Mouse (Mus musculus) erythroblast, embryonic 14.5 days (primary cell): ENCODE results near the gene Fgfr2. TPM values are rescaled to one million over a fixed set of nuclear protein-coding genes. Genes with fewer than 3 reads are reported as not detected.

Experiments used
- H3K27me3 ChIP-seq: 2 replicates; pipeline ENCODE4 v1.6.1; 2012; ENCODE audit warnings: inconsistent platforms; ENCODE audit not compliant: control insufficient read depth
- H3K36me3 ChIP-seq: 2 replicates; pipeline ENCODE4 v1.6.1; 2012; ENCODE audit warnings: mild to moderate bottlenecking, inconsistent platforms; ENCODE audit not compliant: control insufficient read depth
- H3K4me1 ChIP-seq: 2 replicates; pipeline ENCODE4 v1.6.1; 2012; ENCODE audit warnings: inconsistent platforms; ENCODE audit not compliant: control insufficient read depth
- H3K4me3 ChIP-seq: replicated peaks from 2 replicates; pipeline ENCODE3; 2012; ENCODE audit warnings: moderate library complexity, mild to moderate bottlenecking, inconsistent platforms
- H3K9me3 ChIP-seq: 2 replicates; pipeline ENCODE4 v1.6.1; 2012; ENCODE audit warnings: low read length, inconsistent platforms, mixed read lengths; ENCODE audit not compliant: control insufficient read depth
- GATA1 ChIP-seq: IDR thresholded peaks from 2 replicates; pipeline ENCODE4 v1.6.1; 2012; ENCODE audit warnings: low read length, inconsistent platforms, mixed read lengths
- TAL1 ChIP-seq: IDR thresholded peaks from 3 replicates; pipeline ENCODE4 v1.6.1; 2012; ENCODE audit warnings: low read length, inconsistent platforms, mixed read lengths
- polyA plus RNA-seq: library from polyadenylated mRNA; stranded (reverse); fragments of >175 nt; gene quantifications from 2 replicates; pipeline ENCODE4 v1.2.3, GENCODE M21; 2012

Gene Fgfr2
- polyA plus RNA-seq, 1 experiment: not detected

DNA sequence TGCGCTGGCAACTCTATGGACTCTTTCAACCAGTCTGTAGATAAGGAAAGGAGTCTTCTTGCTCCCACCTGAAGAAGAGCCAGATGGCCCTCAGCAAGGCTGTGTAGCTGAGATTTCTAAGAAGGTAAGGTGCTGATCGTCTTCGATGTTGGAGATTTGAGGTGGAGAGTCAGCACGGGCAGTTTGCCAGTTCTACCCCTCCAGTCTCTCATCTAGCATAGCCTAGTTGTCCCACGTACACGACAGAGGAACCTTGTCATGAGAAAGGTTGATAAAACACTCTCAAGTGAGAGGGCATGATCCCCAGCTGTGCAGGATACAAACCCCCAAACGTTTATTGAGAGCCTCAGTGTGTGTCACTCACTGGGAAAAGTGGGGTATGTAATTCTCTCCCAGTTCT lies 2258.4 kb downstream of the Fgfr2 start:
- no peaks in the 10 kb centered on the region for H3K9me3 ChIP-seq
- no peak overlapping the region for H3K4me3 ChIP-seq
- peaks cover 5% of the 10 kb centered on the region; the same call in 1 of the 2 replicates for H3K4me1 ChIP-seq
- H3K27me3 ChIP-seq: peaks cover 34% of the 10 kb centered on the region
- TF ChIP-seq GATA1: no peak
- TF ChIP-seq TAL1: no peak
- H3K36me3 ChIP-seq: no peaks in the 10 kb centered on the region

DNA sequence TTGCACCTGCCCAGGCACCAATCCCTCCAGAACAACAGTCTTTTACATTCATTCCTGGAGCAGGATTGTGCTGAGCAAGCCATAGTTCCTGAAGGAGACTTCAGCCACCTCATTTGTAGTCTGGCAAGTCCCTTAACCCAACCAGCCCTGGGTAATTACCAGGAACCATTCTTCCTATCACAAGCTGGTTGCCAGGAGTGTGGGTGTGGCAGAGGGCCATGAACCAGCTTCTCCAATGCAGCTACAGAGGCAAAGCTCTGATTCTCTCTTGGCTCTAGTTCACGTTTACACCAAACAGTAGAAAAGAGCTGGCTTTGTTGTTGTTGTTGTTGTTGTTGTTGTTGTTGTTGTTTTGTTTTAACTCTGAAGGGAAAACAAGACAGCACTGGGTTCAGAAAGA lies 2260.6 kb downstream of the Fgfr2 start:
- Histone ChIP-seq H3K36me3 (no peaks in the 10 kb centered on the region), H3K4me3 (no peak overlapping the region), H3K9me3 (no peaks in the 10 kb centered on the region), H3K4me1 (peaks cover 5% of the 10 kb centered on the region; the same call in 1 of the 2 replicates), H3K27me3 (peaks cover 32% of the 10 kb centered on the region)
- TF ChIP-seq GATA1 (no peak), TAL1 (no peak)

DNA sequence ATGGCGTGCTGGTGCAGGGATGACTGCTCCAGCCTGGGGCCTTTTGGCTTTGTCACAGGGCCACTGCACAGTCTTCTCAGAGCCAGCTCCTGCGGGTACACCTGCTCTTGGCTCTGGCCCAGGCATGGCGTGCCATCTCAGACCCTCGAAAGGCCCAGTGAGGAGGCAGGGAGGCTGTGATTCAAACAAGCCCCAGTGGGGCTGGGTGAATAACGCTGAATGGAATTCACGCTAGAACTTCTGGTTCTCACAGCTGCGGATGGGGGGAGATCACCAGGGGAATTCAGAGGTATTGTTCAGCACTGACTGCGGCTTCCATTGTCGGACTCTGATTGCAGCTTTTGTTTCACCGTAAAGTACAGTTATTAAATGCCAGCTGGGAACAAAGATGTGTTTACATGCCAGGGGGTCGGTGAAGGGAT lies 2262.4 kb downstream of the Fgfr2 start:
- peaks cover 15% of the 10 kb centered on the region for H3K27me3 ChIP-seq
- H3K4me3 ChIP-seq: no peak overlapping the region
- H3K36me3 ChIP-seq: no peaks in the 10 kb centered on the region
- H3K4me1 ChIP-seq: peaks cover 1% of the 10 kb centered on the region; the same call in 1 of the 2 replicates
- TF ChIP-seq TAL1 (no peak), GATA1 (no peak)
- H3K9me3 ChIP-seq: no peaks in the 10 kb centered on the region

DNA sequence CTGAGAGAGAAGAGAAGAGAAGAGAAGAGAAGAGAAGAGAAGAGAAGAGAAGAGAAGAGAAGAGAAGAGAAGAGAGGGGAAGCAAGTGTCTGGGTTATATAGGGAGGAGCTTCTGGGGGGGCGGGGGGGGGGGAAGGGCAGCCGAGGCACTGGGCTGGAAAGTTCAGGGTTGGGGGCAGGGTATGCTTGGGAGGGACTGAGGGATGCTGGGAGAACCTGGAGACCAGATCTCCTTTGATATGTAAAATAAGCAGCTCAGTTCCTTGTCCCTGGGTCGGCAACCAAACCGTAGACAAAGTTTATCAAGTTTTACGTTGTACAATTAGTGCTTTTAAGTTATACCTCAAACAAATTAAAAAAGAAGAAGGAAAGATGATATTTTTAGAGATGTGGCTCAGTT lies 2263.2 kb downstream of the Fgfr2 start:
- TF ChIP-seq GATA1: no peak
- no peak for TF ChIP-seq TAL1
- Histone ChIP-seq H3K27me3 (peaks cover 7% of the 10 kb centered on the region), H3K4me3 (no peak overlapping the region), H3K9me3 (no peaks in the 10 kb centered on the region), H3K4me1 (no peaks in the 10 kb centered on the region), H3K36me3 (no peaks in the 10 kb centered on the region)

DNA sequence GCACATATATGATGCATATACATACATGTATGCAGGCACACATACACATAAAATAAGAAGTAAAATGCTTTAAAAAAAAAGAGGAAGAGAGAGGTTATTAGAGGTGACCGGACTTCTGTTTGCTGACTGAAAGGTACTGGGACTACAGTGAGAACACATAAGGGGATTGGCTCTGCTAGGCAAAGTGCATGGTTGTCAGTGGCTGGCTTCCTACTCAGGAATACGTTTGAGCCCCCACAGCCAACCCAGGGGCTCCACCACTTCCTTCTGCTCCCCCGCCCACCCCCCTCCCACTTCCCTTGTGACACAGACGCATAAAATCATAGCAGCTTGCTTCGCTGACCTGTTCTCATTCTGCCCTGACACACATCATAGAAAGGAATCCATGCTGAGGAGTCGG lies 2265.2 kb downstream of the Fgfr2 start:
- H3K36me3 ChIP-seq: no peaks in the 10 kb centered on the region
- no peak for TF ChIP-seq GATA1
- no peak for TF ChIP-seq TAL1
- H3K9me3 ChIP-seq: no peaks in the 10 kb centered on the region

DNA sequence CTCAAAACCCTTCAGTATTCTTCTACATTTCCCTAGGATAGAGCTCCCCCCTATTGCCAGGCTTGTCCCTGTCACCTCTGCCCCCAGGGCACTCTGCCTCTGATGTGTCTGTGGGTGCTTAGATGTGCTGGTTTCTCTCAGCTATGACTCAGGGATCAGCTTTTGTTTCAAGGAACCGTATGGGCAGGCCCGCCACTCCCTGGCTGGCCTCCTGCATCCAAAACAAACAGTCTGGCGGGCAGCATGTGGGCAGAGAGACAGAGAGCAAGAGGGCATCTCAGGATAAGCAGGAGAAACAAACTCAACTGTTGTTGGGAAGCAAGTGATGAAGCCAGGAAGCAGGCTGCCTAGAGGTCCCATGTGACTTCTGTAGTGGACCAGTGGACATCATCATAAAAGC lies 2267.5 kb downstream of the Fgfr2 start:
- no peak for TF ChIP-seq TAL1
- TF ChIP-seq GATA1: no peak
- Histone ChIP-seq H3K4me1 (no peaks in the 10 kb centered on the region), H3K9me3 (no peaks in the 10 kb centered on the region), H3K4me3 (no peak overlapping the region), H3K36me3 (no peaks in the 10 kb centered on the region), H3K27me3 (no peaks in the 10 kb centered on the region)

More for the DNA sequence above, 2265.2 kb downstream of the Fgfr2 start:
- H3K4me3 ChIP-seq: no peak overlapping the region
- H3K4me1 ChIP-seq: no peaks in the 10 kb centered on the region
- no peaks in the 10 kb centered on the region for H3K27me3 ChIP-seq

DNA sequence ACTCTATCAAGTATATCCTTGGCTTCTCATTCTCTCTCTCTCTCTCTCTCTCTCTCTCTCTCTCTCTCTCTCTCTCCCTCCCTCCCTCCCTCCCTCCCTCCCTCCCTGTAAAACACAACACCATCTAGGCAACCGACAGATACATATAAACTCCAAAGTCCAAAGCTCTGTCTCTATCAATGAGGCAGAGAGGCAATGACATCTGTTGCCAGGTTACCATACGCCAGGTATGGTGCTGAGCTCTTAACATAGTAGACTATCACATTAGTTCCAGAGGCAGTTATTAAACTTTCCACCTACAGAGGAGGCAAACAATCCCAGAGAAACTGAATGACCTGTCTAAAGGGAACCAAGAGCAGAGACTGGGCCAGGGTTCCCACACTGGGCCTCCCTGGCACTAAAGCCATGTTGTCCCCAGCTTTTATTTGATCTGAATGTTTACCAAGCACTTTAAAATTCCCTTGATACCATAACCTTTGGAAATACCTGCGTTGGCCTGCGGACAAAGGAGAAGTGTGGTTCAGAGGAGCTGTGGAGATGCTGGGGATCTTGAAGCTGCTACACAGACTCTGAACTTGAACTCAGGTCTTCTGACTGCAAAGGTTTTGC lies 2268.4 kb downstream of the Fgfr2 start:
- no peaks in the 10 kb centered on the region for H3K36me3 ChIP-seq
- no peak overlapping the region for H3K4me3 ChIP-seq
- TF ChIP-seq TAL1 (no peak), GATA1 (no peak)
- no peaks in the 10 kb centered on the region for H3K4me1 ChIP-seq
- no peaks in the 10 kb centered on the region for H3K27me3 ChIP-seq
- no peaks in the 10 kb centered on the region for H3K9me3 ChIP-seq

DNA sequence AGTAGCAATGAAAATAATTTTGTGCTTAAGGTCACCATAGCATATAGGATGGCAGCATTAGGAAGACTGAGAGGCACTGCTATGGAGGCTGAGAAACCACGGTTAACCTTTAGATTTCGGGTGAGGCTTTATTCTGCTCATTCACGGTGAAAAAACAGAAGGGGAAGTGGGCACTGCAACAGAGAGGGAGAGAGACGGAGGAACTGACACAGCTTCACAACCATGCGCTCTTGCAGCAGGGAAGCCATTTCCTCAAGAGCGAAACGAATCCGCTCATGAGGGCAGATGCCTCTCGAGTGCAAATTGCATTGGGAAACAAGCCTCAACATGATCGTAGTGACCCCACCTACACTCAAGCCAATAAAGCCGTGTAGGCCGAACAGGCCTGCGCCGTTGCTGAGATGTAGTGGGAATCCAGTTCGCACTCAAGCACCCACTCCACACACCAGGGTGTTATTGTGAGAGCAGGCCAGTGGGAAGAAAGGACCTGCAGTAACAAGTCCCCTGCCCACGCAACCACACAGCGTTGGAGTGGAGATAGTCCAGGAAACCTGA lies 2275.9 kb downstream of the Fgfr2 start:
- Histone ChIP-seq H3K36me3 (no peaks in the 10 kb centered on the region), H3K9me3 (no peaks in the 10 kb centered on the region), H3K4me3 (no peak overlapping the region), H3K27me3 (no peaks in the 10 kb centered on the region), H3K4me1 (no peaks in the 10 kb centered on the region)
- no peak for TF ChIP-seq TAL1
- TF ChIP-seq GATA1: no peak

DNA sequence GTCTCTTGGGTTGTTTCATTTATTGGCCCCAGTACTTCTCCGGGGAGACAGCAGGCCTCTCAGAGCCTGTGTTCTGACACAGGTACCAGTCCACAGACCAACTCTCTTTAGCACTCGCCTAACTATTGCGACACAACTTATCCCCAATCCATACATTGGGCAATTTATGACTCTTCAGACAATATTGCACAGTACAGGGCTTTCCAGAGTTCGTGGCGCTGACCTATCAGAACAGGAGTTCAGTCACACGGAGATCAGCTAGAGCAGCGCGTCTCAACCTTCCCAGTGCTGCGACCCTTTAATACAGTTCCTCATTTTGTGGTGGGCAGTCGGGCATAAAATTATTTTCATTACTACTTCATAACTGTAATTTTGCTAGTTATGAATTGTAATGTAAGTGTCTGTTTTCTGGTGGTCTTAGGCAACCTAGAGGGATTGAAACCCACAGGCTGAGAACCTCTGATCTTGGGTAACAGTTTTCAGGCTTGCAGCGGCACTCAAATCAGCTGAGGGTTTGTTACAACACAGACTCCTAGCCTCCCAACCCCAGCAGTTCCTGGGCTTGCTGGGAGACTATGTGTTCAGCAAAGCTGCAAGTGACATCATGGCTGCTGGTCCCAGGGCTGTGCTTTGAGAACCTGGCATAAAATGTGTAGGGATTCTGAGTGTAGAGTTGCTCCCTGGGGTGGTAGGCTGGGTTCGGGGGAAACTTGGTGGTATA lies 2283.6 kb downstream of the Fgfr2 start:
- Histone ChIP-seq H3K36me3 (no peaks in the 10 kb centered on the region), H3K4me3 (no peak overlapping the region), H3K27me3 (no peaks in the 10 kb centered on the region), H3K9me3 (no peaks in the 10 kb centered on the region), H3K4me1 (no peaks in the 10 kb centered on the region)
- TF ChIP-seq GATA1 (no peak), TAL1 (no peak)
